Mouse (Mus musculus) left cerebral cortex, postnatal 4 days (tissue): ENCODE results near the gene Gm45021. TPM values are rescaled to one million over a fixed set of nuclear protein-coding genes. Genes with fewer than 3 reads are reported as not detected.
A peak's percentile ranks its signal among the peaks of the same experiment; 100 is the strongest.

Experiments used
- DNase-seq: peaks from one replicate; pipeline ENCODE4 v3.0.0-alpha.2; 2022
- intact Hi-C: fragments of 180-260 bp; cut with DNase I; formaldehyde crosslinking; loops from one replicate; pipeline ENCODE4 v1.15.1; 2025
- total RNA-seq, 2 experiments: library from RNA; stranded (reverse); gene quantifications; 2 replicates each; pipeline ENCODE4 v1.2.3; 2021

Gm45021 gene
- total RNA-seq, 2 experiments from 2014 or later = not detected

GRCm38 (mm10) chr6:48645660-48646308 is 56.4 kb downstream of the Gm45021 start:
- intact Hi-C loops = loop anchor here (5.0 to 10.0 kb wide), 2 partner anchors 127 to 309 kb away; partner anchors contain the start of gene Gimap3
- DNase-seq = peak; percentile 69

GRCm38 (mm10) chr6:48646309-48646690 is 56.9 kb downstream of the Gm45021 start:
- intact Hi-C loops = loop anchor here (5.0 to 10.0 kb wide), 2 partner anchors 126 to 309 kb away; partner anchors contain the start of gene Gimap3

GRCm38 (mm10) chr6:48646995-48647394 is 57.6 kb downstream of the Gm45021 start, which contains the start of gene Gimap8:
Gene Gimap8, plus strand, starts transcription at chr6:48647234.
- intact Hi-C loops = loop anchor here (5.0 to 10.0 kb wide), 2 partner anchors 125 to 308 kb away; partner anchors contain the start of gene Gimap3
- peak; percentile 44 for DNase-seq

More at GRCm38 (mm10) chr6:48646309-48646690, 56.9 kb downstream of the Gm45021 start:
- no peak for DNase-seq

DNA sequence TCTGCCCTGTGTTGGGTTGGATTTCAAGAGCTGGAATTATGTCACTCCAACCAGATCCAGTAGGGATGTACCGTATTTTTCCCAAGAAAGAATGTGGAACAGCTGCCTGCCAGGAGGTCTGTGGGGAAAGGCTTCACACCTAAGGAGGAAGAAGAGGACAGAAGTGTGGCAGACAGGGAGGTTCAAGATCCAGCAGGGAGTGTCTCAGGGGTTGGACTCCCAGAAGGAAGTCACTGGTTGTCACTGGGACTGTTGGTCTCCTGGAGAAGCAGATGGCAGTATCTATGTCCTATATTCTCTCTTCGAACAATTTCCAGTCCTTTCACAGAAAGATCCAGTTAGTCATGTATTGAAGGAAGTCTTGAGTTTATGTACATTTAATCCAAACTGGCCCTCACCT is 58.2 kb downstream of the Gm45021 start:
- DNase-seq = no peak
- intact Hi-C loops = loop anchor here (5.0 to 10.0 kb wide), 2 partner anchors 125 to 307 kb away; partner anchors contain the start of gene Gimap3

DNA sequence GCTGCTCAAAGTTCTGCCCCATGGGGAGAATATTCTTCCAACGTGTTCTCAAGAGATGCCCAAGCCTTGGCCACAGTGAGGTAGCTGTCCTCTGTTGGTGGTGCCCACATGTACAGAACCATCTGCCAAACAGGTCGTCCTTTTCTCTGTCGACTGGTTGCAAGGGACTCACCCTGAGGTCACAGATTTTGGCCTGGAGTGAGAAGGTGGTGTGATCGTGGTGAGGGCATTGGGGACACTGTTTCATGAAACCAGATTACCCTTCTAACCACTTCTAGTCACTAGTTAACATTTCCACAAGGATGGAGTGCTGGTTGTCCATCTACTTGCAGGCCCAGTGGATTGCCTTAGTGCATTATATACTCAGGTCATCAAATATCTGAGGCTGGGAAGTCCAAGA is 59.4 kb downstream of the Gm45021 start:
- intact Hi-C loops = loop anchor here (5.0 to 10.0 kb wide), 2 partner anchors 124 to 306 kb away; partner anchors contain the start of gene Gimap3
- no peak for DNase-seq

DNA sequence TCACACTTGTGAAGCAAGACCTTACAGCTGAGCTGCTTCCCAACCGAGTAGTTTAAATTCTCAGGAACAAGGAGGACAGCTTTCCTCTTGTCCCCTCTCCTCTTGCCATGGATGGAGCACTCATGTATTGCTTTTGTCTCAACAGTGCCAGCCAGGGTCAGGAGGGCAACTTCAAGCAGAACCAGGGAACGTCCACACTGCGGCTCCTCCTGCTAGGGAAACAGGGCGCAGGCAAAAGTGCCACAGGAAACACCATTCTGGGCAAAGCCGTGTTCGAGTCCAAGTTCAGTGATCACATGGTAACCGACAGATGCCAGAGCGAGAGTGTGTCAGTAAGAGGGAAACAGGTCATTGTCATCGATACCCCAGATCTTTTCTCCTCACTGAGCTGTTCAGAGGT is 60.6 kb downstream of the Gm45021 start:
- no peak for DNase-seq

DNA sequence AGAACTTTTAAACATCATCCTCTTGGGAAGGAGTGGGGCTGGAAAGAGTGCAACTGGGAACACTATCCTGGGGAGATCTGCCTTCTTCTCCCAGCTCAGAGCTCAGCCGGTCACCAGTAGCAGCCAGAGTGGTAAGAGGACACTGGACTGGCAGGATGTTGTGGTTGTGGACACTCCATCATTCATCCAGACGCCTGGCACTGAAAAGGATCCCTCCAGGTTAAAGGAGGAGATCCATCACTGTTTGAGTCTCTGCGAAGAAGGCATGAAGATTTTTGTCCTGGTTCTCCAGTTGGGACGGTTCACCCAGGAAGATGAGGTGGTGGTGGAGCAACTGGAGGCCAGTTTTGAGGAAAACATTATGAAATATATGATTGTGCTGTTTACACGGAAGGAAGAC is 69.3 kb downstream of the Gm45021 start:
- intact Hi-C loops = no loop called here
- no peak for DNase-seq

More for the DNA sequence above, 60.6 kb downstream of the Gm45021 start:
- intact Hi-C loops = no loop called here

Other genes with a start within 250 kb of the Gm45021 start
- 10 to 100 TPM; 53.5 to 62.2 TPM for gene Krba1, start 194.0 kb upstream of the Gm45021 start, total RNA-seq
- gene Zfp467, start 143.8 kb upstream of the Gm45021 start, total RNA-seq = 10 to 100 TPM; 27.7 to 29.6 TPM
- gene Sspo, start 141.4 kb upstream of the Gm45021 start, total RNA-seq = under 1 TPM; 0.08 TPM
- 100 to 1,000 TPM; 254 to 288 TPM for gene Atp6v0e2, start 52.0 kb upstream of the Gm45021 start, total RNA-seq
- gene Lrrc61, start 34.8 kb upstream of the Gm45021 start, total RNA-seq = 10 to 100 TPM; 28.8 to 35.0 TPM
- 1 to 10 TPM; 6.9 to 7.0 TPM for gene Rarres2, start 16.8 kb upstream of the Gm45021 start, total RNA-seq
- gene Repin1, start 4.3 kb downstream of the Gm45021 start, total RNA-seq = 10 to 100 TPM; 27.1 to 28.6 TPM
- not detected for gene Gm44965, start 4.3 kb downstream of the Gm45021 start, total RNA-seq
- 10 to 100 TPM in 1 of 2 experiments, 1 to 10 TPM in 1; 9.8 to 10.5 TPM for gene Zfp775, start 12.5 kb downstream of the Gm45021 start, total RNA-seq
- gene AI854703, start 37.2 kb downstream of the Gm45021 start, total RNA-seq = 10 to 100 TPM; 14.1 to 15.1 TPM
- gene Gimap8, start 57.6 kb downstream of the Gm45021 start, total RNA-seq = 1 to 10 TPM; 1.2 to 1.6 TPM
- 1 to 10 TPM; 1.1 to 1.3 TPM for gene Gimap9, start 86.5 kb downstream of the Gm45021 start, total RNA-seq
- 1 to 10 TPM in 1 of 2 experiments, under 1 TPM in 1; 0.77 to 1.4 TPM for gene Gimap4, start 94.9 kb downstream of the Gm45021 start, total RNA-seq
- gene Gimap6, start 118.6 kb downstream of the Gm45021 start, total RNA-seq = 1 to 10 TPM; 6.0 to 6.3 TPM
- not detected for gene Gm28053, start 129.0 kb downstream of the Gm45021 start, total RNA-seq
- gene Gimap7, start 129.0 kb downstream of the Gm45021 start, total RNA-seq = not detected
- 1 to 10 TPM; 2.7 to 3.5 TPM for gene Gimap1, start 149.4 kb downstream of the Gm45021 start, total RNA-seq
- gene Gimap5, start 156.6 kb downstream of the Gm45021 start, total RNA-seq = 1 to 10 TPM; 1.4 to 1.5 TPM
- not detected for gene Gimap3, start 181.2 kb downstream of the Gm45021 start, total RNA-seq